Mouse (Mus musculus) retina, embryonic 14.5 days (tissue): ENCODE results near the gene Zfp593.

Experiments
- DNase-seq: peaks from one replicate; pipeline ENCODE4 v3.0.0-alpha.2; 2015; ENCODE audit warnings: low spot score

Zfp593 gene

DNA sequence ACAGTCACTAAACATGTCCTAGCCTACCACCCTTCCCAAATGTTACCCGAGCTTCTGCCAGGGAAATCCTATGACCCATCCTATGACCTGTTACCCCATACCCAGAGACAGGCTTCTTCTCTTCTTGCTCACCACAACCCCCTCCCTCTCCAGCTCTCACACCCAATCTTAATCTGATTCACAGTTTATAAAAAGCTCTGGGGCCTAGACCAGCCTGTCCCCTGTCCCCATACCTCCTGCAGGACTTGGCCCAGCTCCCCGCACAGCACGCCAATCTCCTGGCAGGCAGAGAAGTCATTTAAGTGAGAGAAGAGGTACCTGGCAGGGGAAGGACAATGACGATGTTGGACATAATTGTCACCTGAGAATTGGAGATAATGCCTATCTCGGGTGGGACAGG is 10.5 kb downstream of the Zfp593 start:
- DNase-seq = no peak

DNA sequence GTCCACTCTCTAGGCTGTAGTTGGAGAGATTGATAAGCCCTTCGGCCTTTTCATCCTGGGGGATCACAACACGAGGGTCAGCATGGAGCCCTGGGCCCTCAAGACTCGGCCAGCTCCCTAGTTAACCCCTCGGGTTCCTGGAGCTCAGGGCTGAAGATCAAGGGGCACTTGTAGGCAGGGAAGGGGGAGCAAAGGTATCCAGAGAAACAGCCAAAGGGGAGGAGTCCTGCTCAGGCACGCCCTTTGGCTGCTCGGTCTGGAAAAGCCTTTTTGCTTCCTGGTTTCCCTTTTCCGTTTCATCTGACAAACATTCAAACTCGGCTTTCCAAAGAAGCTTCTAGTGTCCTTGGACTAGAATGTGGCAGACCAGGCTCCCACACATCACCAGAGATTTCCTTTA is 15.0 kb downstream of the Zfp593 start:
- no peak for DNase-seq

DNA sequence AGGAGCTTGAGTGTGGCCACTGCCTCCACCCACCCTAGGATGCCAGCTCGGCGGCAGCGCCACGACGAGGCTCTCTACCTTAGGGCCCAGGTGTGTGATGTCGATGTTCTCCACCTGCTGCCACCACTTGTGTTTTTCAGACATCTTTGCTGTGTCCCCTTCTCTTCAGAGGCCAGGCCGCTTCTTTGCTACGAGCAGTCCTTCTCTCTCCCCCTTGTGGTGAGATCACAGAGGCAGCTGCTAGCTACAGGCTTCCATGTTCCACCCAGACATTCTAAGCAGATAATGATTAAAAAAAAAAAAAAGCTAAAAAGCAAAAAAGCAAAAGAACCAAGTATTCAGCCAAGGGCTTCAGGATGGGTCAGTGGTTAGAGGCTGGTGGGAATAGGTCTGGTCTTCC is 18.2 kb downstream of the Zfp593 start, which contains the start of gene Catsper4:
Catsper4 (minus strand) TSS at position 190 of the 400 bp plus-strand sequence.
- peak; percentile 32 for DNase-seq

DNA sequence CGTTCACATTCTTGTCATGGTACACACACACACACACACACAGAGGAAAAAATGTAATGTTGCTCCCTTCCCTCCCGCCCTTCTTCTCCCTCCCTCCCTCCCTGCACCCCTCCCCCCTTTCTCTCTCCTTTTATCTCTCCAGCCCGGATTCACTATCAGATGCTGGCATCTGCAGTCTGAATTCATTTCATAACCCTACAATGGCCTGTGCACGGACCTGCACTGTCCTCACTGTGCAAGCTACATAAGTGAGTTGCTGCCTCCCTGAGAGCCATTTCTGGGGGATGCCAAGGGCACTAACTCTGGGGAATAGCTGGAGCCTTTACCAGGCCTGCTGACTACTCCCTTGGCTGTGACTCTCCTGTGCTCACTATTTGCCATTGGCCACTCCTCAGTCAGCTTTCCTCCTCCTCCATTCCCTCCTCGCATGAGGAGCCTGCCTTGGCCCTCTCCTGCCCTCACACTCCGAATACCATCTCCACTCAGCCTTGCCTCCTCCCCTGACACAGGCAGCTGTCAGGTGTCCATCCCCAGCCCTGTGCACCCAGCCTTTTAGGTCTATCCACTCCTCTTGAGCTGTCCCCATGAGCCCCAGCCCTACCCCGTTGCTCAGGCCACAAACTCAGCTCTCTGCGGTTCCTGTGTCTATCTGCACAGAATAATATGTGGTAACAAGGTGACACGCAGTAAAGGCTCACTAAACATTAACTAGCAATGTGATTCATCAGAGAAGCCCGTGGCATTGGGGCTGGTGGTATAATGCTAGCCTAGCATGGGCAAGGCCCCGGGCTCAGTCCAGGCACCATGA is 22.4 kb downstream of the Zfp593 start:
- DNase-seq = no peak

DNA sequence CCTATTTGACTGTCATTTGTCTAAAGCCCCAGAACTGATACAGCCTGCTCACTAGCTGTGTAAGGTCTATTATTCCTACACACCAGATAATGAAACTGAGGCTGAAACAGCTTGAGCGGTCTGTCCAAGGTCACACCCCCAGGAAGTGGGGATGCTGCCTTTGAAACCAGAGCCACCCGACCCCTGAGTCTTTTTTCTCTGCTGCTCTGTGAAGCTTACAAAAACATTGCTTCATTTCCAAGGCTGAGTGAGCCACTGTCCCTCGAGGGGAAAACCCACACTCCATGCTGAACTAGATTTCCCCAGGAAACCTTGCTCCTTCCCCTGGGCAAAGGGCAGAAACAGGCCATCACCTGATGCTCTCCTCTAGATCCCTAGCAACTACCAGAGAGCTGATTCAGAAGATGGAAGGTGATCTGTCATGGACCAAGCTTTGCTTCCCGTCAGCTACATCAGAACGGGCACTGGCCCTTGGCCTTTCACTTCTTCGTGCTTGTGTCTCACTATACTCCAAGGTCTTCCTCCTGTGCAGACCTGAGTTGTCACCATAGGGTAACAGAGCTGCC is 38.8 kb downstream of the Zfp593 start:
- no peak for DNase-seq

DNA sequence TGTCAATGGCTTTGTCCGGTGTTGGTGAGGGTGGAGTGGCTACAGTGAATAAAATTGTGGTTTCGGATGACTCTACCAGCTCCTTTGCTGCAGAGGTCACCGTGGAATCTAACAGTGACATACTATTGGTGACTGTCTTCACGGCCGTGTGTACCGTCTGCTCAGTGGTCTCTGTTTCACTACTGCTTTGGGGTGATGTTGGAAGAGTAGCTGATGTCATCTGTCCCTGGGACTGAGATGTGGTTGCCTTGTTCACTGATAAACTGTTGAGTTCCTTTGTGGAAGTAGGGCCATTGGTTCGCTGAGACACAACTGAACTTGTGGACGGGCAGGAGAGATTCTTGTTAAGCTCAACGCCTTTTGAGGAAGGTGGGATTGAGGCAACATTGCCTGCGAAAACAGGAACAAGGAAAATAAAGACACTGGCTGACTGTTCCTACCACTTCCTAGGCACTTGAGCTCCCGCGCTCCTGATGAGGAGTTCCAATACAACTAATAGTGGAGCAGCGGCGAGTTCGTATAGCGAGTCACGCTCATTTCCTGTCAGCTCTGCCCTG is 42.0 kb downstream of the Zfp593 start:
- DNase-seq = no peak

DNA sequence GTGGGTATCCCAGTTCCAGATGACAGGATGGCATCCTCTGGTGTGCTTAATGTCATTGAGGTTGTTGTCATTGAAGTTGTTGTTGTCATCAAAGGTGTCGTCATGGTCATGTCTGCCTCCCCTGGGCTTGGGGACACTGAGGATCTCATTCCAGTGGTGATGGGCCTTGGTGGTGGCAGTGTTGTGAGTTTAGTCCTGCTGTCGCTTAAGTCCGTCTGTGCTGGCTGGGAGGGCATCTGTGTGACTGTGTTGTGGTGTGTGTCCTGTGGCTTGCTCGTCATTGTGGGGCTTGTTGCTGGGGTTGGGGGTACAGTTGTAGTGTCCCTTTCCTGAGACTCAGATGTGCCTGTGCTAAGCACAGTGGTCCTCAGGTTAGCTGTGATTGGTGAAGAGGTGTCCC is 42.5 kb downstream of the Zfp593 start, which contains the start of gene Gm7534:
Gm7534 (minus strand) TSS at position 101 of the 400 bp plus-strand sequence.
- no peak for DNase-seq

DNA sequence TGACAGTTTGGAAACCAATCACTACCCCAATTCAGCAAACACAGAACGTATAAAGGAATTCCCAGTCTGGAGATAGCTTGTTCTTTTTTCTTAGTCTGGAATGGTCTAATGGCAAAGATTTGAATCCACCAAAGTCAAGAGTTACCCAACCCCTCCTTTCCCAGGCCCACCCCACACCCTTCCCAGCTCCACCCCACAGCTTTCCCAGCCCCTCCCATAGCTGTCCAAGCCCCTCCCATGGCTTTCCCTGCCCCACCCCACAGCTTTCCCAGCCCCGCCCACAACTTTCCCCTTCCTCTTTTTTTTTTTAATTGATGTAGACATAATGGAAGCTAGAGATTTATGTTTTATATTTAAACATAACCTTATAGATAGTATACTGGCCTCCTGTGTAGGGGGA is 46.0 kb downstream of the Zfp593 start:
- DNase-seq = no peak
